Mouse (Mus musculus): ENCODE data around the gene D17H6S53E. TPM values are rescaled to one million over a fixed set of nuclear protein-coding genes. Genes with fewer than 3 reads are reported as not detected.

D17H6S53E gene
- total RNA-seq, 4 experiments from 2014 or later, result 27.6 to 31.6 (median 30.9) TPM

- no peak for DNase-seq (ENCODE audit: low spot score in 2 of 2)
Measured at GRCm38 (mm10) chr17:35158850-35159593, 32.8 kb downstream of the D17H6S53E start.

- no peak for DNase-seq (ENCODE audit: low spot score in 2 of 2)
Measured at GRCm38 (mm10) chr17:35159638-35160037, 33.5 kb downstream of the D17H6S53E start.

DNA sequence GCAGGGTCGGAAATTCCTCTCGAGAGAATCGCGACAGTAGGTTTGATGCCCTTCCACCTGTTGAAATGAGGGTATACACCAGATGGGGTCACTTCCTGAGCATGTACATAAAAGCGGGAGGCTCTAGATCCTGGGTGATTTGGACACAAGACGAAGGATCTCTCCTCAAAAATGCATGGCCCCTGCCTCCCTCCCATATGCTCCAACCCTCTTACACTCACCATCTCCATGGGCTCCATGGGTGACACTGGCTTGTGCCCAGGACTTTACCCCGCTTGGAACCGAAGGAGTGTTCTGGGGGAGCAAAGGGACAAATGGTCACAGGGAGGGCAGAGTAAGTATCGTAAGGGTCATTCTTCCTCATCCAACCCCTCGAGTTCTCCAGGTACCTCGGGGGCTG lies 35.2 kb downstream of the D17H6S53E start:
- no peak for DNase-seq (ENCODE audit: low spot score in 2 of 2)

DNA sequence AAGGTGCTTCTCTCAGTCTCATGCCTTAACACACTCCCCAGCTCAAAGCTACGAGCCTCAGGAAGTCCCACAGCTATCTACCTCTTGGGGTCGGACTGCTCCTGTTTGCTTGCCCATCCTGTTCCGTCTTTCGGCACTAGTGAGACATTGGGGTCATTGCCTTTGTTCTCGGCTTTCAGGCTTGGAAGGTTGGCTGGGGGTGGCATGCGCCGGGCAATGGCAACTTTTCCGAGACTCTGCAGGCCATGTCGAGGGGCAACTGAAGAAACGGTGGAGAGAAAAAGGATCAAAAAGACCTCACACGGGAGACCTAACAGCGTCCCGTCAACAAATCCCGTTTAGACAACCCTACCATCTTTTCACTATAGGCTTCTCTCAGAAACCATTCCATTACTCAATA lies 35.9 kb downstream of the D17H6S53E start:
- DNase-seq (ENCODE audit: low spot score in 2 of 2), result no peak

GRCm38 (mm10) chr17:35162730-35163129 lies 36.6 kb downstream of the D17H6S53E start:
- DNase-seq (ENCODE audit: low spot score in 2 of 2), result no peak

DNA sequence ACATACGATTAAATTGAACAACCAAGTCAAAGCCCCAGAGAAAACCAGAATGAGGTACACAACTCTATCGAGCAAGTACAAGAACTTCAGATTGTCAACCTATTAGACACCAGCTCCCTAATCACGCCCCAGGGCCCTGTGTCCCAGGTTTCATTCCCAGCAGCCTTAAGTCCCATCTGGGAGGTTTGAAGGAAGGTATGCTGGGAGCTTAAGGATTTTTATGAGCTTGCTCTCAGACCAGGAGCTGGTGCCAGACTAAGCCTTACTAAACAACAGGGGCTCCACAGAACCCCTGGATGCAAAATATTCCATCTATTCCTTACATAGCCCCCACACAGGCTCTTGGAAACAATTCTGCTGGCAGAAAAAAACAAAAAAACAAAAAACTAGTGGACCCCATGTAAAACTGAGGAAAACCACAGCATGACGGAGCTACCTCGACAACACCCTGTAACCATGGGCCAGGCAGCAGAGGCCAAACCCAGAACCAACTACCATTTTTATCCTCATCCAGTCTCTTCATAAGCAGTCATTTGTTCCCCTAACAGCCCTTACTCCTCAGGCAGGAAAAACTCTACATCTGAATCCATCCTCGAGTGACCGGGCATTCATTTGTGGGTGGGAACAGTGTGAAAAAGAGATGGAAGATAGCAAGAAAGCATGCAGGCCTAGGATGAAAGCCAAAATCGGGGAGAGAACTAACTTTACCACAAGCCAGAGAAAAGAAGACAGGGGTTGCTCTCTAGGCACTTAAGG lies 37.3 kb downstream of the D17H6S53E start:
- no peak for DNase-seq (ENCODE audit: low spot score in 2 of 2)

- DNase-seq (ENCODE audit: low spot score in 2 of 2), result no peak
Measured at GRCm38 (mm10) chr17:35164218-35164567, 38.0 kb downstream of the D17H6S53E start.

DNA sequence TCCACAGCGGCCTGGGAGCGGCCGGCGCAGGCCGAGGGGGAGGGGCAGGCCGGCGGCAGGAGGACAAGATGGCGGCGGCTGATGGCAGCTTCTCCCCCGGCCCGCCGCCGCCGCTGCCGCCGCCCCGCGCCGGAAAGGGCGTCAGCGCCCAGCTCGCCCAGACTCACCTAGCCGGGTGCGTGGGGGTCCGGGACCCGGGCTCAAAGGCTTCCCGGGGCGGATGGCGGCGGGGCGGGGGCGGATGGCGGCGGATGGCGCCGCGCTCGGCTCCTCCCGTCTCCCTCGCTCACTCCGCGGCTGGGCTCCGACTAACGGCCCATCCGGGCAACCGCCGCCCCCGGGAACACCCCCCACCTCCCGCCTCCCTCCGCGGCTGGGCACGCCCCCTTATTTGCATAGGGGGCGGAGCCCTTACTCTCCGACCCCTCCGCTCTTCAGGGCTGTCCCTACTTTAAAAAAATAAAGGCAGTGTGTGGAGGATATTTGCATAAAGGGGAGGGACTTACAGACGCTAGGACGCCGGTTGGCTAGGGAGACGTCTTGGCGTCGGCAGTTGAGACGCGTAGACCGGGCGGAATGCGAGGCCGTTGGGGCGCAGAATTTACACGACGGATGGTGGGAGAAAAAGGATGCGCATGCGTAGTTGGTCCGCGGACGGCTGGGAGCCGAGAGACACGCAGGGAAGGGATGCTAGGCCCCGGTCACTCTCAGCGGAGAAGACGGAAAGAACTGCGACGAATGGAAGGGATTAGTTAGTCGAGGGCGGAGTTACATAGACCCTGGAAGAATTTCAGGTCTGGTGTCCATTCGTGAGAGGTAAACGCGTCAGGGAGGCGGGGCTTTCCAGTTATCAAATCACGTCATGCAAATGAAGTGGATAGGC lies 38.6 kb downstream of the D17H6S53E start, which contains the start of gene Prrc2a:
TSS of gene Prrc2a (minus strand) at position 330 of the 883 bp plus-strand sequence.
- peak; percentile 99 for DNase-seq (ENCODE audit: low spot score in 2 of 2)

DNA sequence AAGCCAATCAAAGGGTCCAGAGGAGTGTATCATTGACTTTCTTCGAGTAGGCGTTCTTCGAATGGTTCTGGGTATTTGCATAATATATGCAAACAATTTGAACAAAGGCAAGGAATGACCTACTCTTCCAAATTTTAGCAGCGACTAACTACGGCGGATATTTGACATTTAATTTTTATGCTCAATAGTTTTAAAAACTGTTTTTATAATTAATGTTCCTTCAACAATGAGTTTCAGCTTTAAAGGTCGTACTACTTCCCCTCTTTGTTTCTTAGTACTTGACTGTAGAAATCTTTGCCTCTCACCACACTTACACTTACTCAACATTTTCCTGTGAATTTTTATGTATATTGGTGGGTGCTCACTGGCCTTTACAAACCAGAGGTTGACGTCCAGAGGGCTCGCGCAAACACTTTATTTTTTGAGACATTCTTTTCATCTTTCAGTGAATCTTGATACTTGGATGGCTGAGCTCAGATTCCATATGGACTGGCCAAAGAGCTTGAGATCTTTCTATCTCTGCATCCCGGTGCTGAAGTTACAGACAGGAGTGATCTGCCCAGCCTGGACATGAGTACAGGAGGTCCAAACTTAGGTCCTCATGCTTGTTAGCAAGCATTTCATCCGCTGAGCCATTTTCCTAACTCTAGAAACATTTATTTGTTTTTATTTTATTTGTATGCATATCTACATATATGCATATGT lies 39.4 kb downstream of the D17H6S53E start:
- no peak for DNase-seq (ENCODE audit: low spot score in 2 of 2)

GRCm38 (mm10) chr17:35166352-35167035 lies 40.3 kb downstream of the D17H6S53E start:
- peak; percentile 58 to 66 for DNase-seq (ENCODE audit: low spot score in 2 of 2)

GRCm38 (mm10) chr17:35167794-35168193 lies 41.6 kb downstream of the D17H6S53E start:
- no peak for DNase-seq (ENCODE audit: low spot score in 2 of 2)

- no peak for DNase-seq (ENCODE audit: low spot score in 2 of 2)
Measured at GRCm38 (mm10) chr17:35168541-35169207, 42.5 kb downstream of the D17H6S53E start.

DNA sequence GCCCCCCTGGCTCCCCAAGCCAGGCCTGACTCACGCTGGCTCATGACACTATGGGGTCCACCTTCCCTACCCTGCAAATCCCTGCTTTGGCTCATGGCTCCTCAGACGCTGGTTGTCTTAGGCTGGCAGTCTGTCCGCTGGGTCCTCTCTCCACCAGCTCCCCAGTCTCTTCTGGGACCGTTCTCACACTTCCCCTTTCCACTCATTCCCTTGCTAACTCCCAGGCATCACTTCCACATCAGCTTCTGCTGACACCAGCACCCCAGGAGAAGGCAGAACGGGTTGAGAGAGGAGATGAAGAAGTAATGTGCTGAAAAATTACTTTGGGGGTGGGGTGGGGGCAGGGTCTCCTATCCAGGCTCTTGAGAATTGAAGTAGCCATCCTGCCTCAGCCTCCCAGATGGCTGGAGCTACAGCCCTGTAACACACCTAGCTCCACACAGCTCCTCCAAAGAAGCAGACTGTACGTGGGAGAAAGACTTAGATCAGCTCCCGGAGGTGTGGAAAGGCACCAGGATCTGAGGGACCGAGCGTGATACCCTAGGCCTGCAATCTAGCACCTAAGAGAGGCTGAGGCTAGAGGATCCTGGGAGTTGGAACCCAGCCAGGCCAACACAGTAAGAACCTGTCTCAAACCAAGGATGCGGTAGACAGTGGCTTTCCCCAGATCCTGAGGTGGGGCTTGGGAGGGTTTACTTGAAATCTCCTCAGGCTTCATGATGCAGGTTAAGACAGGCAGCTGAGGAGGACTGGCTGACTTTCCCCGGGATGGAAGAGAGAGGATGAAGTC lies 46.5 kb downstream of the D17H6S53E start:
- no peak for DNase-seq (ENCODE audit: low spot score in 2 of 2)

DNA sequence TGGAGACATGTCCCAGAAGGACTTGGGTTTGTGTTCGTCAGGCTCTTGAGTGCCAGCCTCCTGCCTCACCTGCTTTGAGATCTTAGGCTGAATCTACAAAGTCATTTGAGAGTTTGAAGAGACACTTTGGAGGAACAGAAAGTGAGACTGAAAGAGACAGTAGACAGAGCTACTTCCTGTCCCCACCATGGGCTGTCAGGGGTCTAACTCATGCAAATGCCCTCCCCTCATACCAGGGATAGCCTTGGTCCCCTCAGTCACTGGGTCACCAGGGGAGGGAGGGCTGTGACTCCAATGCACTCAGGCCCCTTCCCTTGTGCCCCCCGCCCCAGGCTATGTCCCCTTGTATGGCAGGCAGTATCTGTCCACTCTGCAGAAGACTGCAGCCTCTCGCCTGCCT lies 47.2 kb downstream of the D17H6S53E start:
- no peak for DNase-seq (ENCODE audit: low spot score in 2 of 2)

DNA sequence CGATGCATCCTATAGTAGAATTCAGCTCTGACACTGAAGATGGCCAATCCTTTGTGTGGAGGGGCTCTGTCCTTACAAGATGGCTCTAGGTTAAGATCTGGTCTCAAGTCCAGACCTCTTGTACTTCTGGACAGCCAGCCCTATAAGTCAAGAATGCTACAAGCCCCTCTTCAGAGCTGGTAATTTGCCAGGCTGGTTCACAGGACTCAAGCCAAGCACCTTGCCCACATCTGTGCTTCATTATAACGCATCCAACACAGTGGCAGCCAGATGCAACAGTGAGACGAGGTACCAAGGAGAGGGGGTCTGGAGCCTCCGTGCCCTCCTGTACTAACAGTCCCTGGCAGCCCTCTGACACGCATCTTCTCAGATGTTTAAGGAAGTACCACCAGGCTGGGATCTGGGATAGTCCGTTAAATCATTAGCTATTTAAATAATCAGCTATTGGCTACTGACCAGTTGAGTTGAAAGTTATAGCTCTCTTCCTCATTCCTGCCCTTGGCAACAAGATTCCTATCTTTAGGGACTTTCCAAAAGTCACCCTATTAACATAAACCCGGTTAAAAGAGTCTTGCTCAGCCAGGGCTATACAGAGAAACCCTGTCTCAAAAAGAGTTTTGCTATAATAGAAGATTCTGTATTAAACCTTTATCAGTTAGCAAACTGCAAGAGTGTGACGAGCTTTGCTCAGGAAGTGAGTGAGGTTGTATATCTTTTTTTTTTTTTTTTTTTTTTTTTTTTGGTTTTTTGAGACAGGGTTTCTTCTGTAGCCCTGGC lies 48.2 kb downstream of the D17H6S53E start:
- no peak for DNase-seq (ENCODE audit: low spot score in 2 of 2)

DNA sequence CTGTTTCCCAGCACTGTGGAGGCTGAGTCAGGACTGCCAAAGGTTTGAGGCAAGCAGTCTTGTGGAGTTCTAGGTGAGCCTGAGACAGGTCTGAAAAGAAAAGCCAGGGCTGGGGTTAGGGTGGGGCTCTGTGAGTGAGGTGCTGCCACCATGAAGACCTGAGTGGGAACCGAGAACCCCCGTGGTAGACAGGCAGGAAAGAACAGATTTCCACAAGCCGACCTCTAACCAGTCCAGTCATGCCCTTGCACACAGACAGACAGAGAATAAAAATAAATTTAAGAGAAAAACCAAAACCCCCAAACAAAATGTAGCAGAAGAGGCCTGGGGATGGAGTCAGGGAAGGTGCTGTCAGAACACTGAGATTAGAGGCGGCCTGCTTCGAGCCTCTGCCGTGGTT lies 49.2 kb downstream of the D17H6S53E start:
- no peak for DNase-seq (ENCODE audit: low spot score in 2 of 2)

DNA sequence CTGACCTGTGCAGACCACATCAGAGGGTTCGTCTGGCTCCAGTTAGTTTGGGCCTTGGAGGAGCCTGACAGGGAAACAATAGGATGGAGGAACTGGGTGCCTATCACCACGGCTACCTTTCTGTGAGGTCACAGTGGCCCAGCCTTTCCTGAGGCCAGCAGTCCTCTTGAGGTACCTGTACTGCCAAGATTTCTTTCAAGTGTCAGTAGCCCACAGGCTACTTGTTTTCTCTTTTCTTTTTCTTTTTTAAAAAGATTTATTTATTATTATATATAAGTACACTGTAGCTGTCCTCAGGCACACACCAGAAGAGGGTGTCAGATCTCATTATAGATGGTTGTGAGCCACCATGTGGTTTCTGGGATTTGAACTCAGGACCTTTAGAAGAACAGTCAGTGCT lies 49.8 kb downstream of the D17H6S53E start, which contains the start of gene Aif1:
TSS of gene Aif1 (minus strand) at position 101 of the 400 bp plus-strand sequence.
- no peak for DNase-seq (ENCODE audit: low spot score in 2 of 2)

Measured in layer of hippocampus, adult 8-10 months (tissue).